Mouse (Mus musculus): Measurements from ENCODE around the gene Angptl4.
"Not testable (repeated sequence)": the region's sequence is repeated elsewhere in the genome, so short reads cannot be mapped to it uniquely, and the experiment has no call there.

Gene Angptl4

GRCm38 (mm10) chr17:33781124-33781977 lies at the start of gene Angptl4:
Angptl4 (minus strand) TSS chr17:33781830.
- DNase-seq (ENCODE audit: low spot score) = peak; percentile 67

GRCm38 (mm10) chr17:33829561-33829960 lies 47.9 kb upstream of the Angptl4 start:
- DNase-seq (ENCODE audit: low spot score) = no peak

- peak; percentile 49 for DNase-seq (ENCODE audit: low spot score)
These were observed 47.3 kb upstream of the Angptl4 start for GRCm38 (mm10) chr17:33828892-33829291.

GRCm38 (mm10) chr17:33826850-33827249 lies 45.2 kb upstream of the Angptl4 start:
- DNase-seq (ENCODE audit: low spot score) = peak; percentile 72

- DNase-seq (ENCODE audit: low spot score) = no peak
These were observed 43.8 kb upstream of the Angptl4 start for GRCm38 (mm10) chr17:33825462-33825861.

- DNase-seq (ENCODE audit: low spot score) = not testable (repeated sequence)
These were observed 43.3 kb upstream of the Angptl4 start for GRCm38 (mm10) chr17:33824997-33825330.

GRCm38 (mm10) chr17:33824084-33824996 lies 42.7 kb upstream of the Angptl4 start, which contains the start of the genes Rps28 and Ndufa7:
Rps28 (minus strand) TSS chr17:33824562.
Ndufa7 (plus strand) TSS chr17:33824572.
- peak; percentile 98 for DNase-seq (ENCODE audit: low spot score)

- not testable (repeated sequence) for DNase-seq (ENCODE audit: low spot score)
These were observed 41.5 kb upstream of the Angptl4 start for GRCm38 (mm10) chr17:33823171-33823570.

GRCm38 (mm10) chr17:33822436-33822959 lies 40.9 kb upstream of the Angptl4 start:
- DNase-seq (ENCODE audit: low spot score) = no peak

GRCm38 (mm10) chr17:33817969-33818643 lies 36.5 kb upstream of the Angptl4 start:
- DNase-seq (ENCODE audit: low spot score) = no peak

- peak; percentile 90 for DNase-seq (ENCODE audit: low spot score)
These were observed 35.7 kb upstream of the Angptl4 start for GRCm38 (mm10) chr17:33817184-33817968.

- no peak for DNase-seq (ENCODE audit: low spot score)
These were observed 35.0 kb upstream of the Angptl4 start for GRCm38 (mm10) chr17:33816612-33817011.

- DNase-seq (ENCODE audit: low spot score) = no peak
These were observed 33.8 kb upstream of the Angptl4 start for GRCm38 (mm10) chr17:33815399-33815798.

- DNase-seq (ENCODE audit: low spot score) = no peak
These were observed 31.4 kb upstream of the Angptl4 start for GRCm38 (mm10) chr17:33812990-33813389.

GRCm38 (mm10) chr17:33812475-33812874 lies 30.8 kb upstream of the Angptl4 start:
- no peak for DNase-seq (ENCODE audit: low spot score)

GRCm38 (mm10) chr17:33811142-33811516 lies 29.5 kb upstream of the Angptl4 start:
- no peak for DNase-seq (ENCODE audit: low spot score)

- peak; percentile 95 for DNase-seq (ENCODE audit: low spot score)
These were observed 28.9 kb upstream of the Angptl4 start, which contains the start of gene Kank3 for GRCm38 (mm10) chr17:33810334-33811141. Kank3 (plus strand) TSS chr17:33810519.

- no peak for DNase-seq (ENCODE audit: low spot score)
These were observed 26.6 kb upstream of the Angptl4 start for GRCm38 (mm10) chr17:33808192-33808591.

GRCm38 (mm10) chr17:33807181-33807888 lies 25.7 kb upstream of the Angptl4 start:
- DNase-seq (ENCODE audit: low spot score) = no peak

All from urinary bladder, postnatal 14 days (tissue).